Comparison of ENCODE assay signal across 9 mouse cellular contexts in genomic region chr6:128597121-128597522, GRCm38 (mm10). TPM values are rescaled to one million over a fixed set of nuclear protein-coding genes. Genes with fewer than 3 reads are reported as not detected.
DNase-seq lines count a peak whose midpoint lies in the region; ATAC-seq lines count a peak whose summit lies in the region.
"Had no signal": no experiment of that assay in that cellular context is flagged by ENCODE, and none has a peak within 500 bp of the region (broad histone marks: within the 10 kb centered on the region; RNA-seq: fewer than 3 reads in every experiment).

No protein-coding gene starts in this region.

- DNase-seq in Muller cell, postnatal 12 days (ENCODE audit: inconsistent ontology term) = peak; percentile 91
- DNase-seq in cerebellum, postnatal 36 days = peak; percentile 23 to 44
- DNase-seq in gastrocnemius, adult 8-10 months (ENCODE audit: low spot score in 2 of 2) = peak; percentile 7
- DNase-seq in intestine, embryonic 14.5 days (ENCODE audit: low spot score) = peak; percentile 70
- peak; percentile 22 to 27 for DNase-seq in left cerebral cortex, adult 18-20 months (ENCODE audit: low spot score in 2 of 2)
- peak; percentile 88 for DNase-seq in lung, postnatal 10 days
- peak; percentile 87 for DNase-seq in retina, postnatal 1 day
- DNase-seq in spleen, adult 12 weeks (ENCODE audit: low spot score) = no peak

- 4% methylated on average over 9 of the region's 9 CpGs for WGBS in intestine, embryonic 14.5 days

- no peaks in the 10 kb centered on the region for H3K9me3 ChIP-seq in intestine, embryonic 14.5 days (ENCODE audit: control insufficient read depth, low read length)

- no peaks in the 10 kb centered on the region; the same call in 1 of the 2 replicates for H3K4me1 ChIP-seq in intestine, embryonic 14.5 days (replicated peaks; ENCODE audit: control insufficient read depth, insufficient read depth, low read length)

- peak; percentile 90 for ATAC-seq in intestine, embryonic 14.5 days (replicated peaks; ENCODE audit: low FRiP score, low TSS enrichment, low read depth)

- peak overlapping the region; percentile 63 for H3K27ac ChIP-seq in intestine, embryonic 14.5 days (ENCODE audit: low read depth)

- no peaks in the 10 kb centered on the region for H3K27me3 ChIP-seq in intestine, embryonic 14.5 days (replicated peaks; ENCODE audit: control insufficient read depth, insufficient read depth, low read length)

- H3K9ac ChIP-seq in intestine, embryonic 14.5 days (ENCODE audit: low read length) = 0 out of 2 replicates have a peak overlapping the region, but pooled peaks have one; percentile 25

- H3K4me3 ChIP-seq in intestine, embryonic 14.5 days (ENCODE audit: low read depth, low read length) = peak overlapping the region; percentile 22; the same call in 1 of the 2 replicates
- H3K4me3 ChIP-seq: erythroblast, embryonic 14.5 days had no signal

- peak overlapping the region; percentile 40 for H3K4me2 ChIP-seq in intestine, embryonic 14.5 days (ENCODE audit: low read length)

- no peaks in the 10 kb centered on the region for H3K36me3 ChIP-seq in intestine, embryonic 14.5 days (ENCODE audit: control insufficient read depth, insufficient read depth, low read length)

RNA-seq across cellular contexts. Expression of gene A2ml1, which starts 15.7 kb away (rescaled TPM):
- not detected for total RNA-seq in gastrocnemius, adult 8-10 months (2022)
- polyA plus RNA-seq in intestine, embryonic 14.5 days (2014; fragmentation: Nextera tagmentation; extraction: Ambion mirVana) = 2.5 and 3.5 TPM in 2 replicates
- total RNA-seq in left cerebral cortex, adult 18-20 months (2021) = 10 to 100 TPM; 10.3 to 11.6 TPM
- polyA plus RNA-seq: erythroblast, embryonic 14.5 days had no signal

RNA-seq across cellular contexts. Expression of gene Klrb1a, which starts 26.2 kb away (rescaled TPM):
- not detected for total RNA-seq in gastrocnemius, adult 8-10 months (2022)
- not detected in 2 replicates for polyA plus RNA-seq in intestine, embryonic 14.5 days (2014; fragmentation: Nextera tagmentation; extraction: Ambion mirVana)
- not detected for total RNA-seq in left cerebral cortex, adult 18-20 months (2021)
- polyA plus RNA-seq: erythroblast, embryonic 14.5 days had no signal

Comparison
In these comparisons a context has a peak if more than half of its experiments do, and no peak if none do; other contexts are left out.
1. RNA of gene A2ml1, which starts 15.7 kb away (total RNA-seq): 10.3 to 11.6 TPM in left cerebral cortex, adult 18-20 months; not detected in gastrocnemius, adult 8-10 months; every median in the first group is over 10 times any median in the second.